Mouse (Mus musculus) intestine, postnatal 0 days (tissue): ENCODE data around the gene Emp1. TPM values are rescaled to one million over a fixed set of nuclear protein-coding genes. Genes with fewer than 3 reads are reported as not detected.

Source experiments
- ATAC-seq: fragments of 200-750 bp; cut with Nextera tagmentation; 2 replicates; pipeline ENCODE4 v1.8.0; 2017; ENCODE audit warnings: mild to moderate bottlenecking, moderate TSS enrichment, moderate library complexity
- H3K27ac ChIP-seq: fragments of 300-500 bp; sonication (generic); 2 replicates; pipeline ENCODE4 v1.5.1; 2014; ENCODE audit warnings: mild to moderate bottlenecking, low read depth, low read length, moderate library complexity
- H3K27me3 ChIP-seq: fragments of 300-500 bp; sonication (generic); replicated peaks from 2 replicates; pipeline ENCODE4 v1.6.1; 2014; ENCODE audit warnings: low read length, mixed read lengths; ENCODE audit not compliant: control insufficient read depth, insufficient read depth
- H3K36me3 ChIP-seq: fragments of 300-500 bp; sonication (generic); 2 replicates; pipeline ENCODE4 v1.6.1; 2014; ENCODE audit warnings: mild to moderate bottlenecking, moderate library complexity; ENCODE audit not compliant: control insufficient read depth, insufficient read depth
- H3K4me1 ChIP-seq: fragments of 300-500 bp; sonication (generic); replicated peaks from 2 replicates; pipeline ENCODE4 v1.6.1; 2014; ENCODE audit warnings: antibody characterized with exemption, low read length, mixed read lengths; ENCODE audit not compliant: control insufficient read depth, insufficient read depth
- H3K4me2 ChIP-seq: fragments of 300-500 bp; sonication (generic); replicated peaks from 2 replicates; pipeline ENCODE4 v1.6.1; 2014; ENCODE audit warnings: low read depth, mild to moderate bottlenecking, moderate library complexity
- H3K4me3 ChIP-seq: fragments of 300-500 bp; sonication (generic); 2 replicates; pipeline ENCODE4 v1.5.1; 2014; ENCODE audit warnings: low read depth, low read length
- H3K9ac ChIP-seq: fragments of 300-500 bp; sonication (generic); 2 replicates; pipeline ENCODE4 v1.6.1; 2014; ENCODE audit warnings: mild to moderate bottlenecking, low read depth, low read length
- H3K9me3 ChIP-seq: fragments of 300-500 bp; sonication (generic); 2 replicates; pipeline ENCODE4 v1.6.1; 2016; ENCODE audit warnings: mixed run types; ENCODE audit not compliant: control insufficient read depth
- CTCF ChIP-seq: sonication (generic); IDR thresholded peaks from 2 replicates; pipeline ENCODE4 v1.5.1; 2016; ENCODE audit warnings: low read depth, mild to moderate bottlenecking, control low read depth, antibody characterized with exemption, moderate library complexity
- WGBS: fragments of 180-500 bp; shearing (Covaris S2); extraction: QIAGEN DNeasy Blood & Tissue Kit; methylation state at CpG from one replicate; pipeline ENCODE4 v1.1.7; 2014; 5-methylcytosine and 5-hydroxymethylcytosine counted together
- polyA plus RNA-seq: library from polyadenylated mRNA; unstranded; fragments of >200 nt; fragmentation: Nextera tagmentation; extraction: Ambion mirVana; gene quantifications from 2 replicates; pipeline ENCODE4 v1.2.1, GENCODE M21; 2015

Emp1 gene
- polyA plus RNA-seq, 1 experiment from 2014 or later, result 42.8 TPM

DNA sequence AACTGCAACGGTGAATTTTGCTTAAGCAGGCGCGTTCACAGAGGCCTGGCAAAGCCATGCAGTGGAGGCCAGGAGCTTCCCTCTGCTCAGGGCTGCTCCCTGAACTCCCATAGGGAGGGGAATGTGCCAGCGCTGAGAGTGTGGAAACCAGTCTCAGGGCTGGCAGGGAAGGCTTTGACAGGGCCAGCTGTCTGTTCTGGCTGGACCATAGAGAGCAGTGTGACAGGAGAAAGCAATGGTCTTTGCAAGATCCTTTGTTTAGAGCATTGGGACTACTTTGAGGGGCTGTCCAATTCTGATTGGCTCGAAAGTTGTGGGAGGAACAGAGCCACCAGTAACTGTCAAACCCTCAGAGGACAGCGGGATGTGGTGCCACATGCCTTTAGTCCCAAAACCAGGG, 5.9 kb downstream of the Emp1 start:
- 0 out of 2 replicates have a peak overlapping the region, but pooled peaks have one; percentile 13 for H3K9ac ChIP-seq
- 67% methylated on average over 6 of the region's 6 CpGs for whole genome bisulfite sequencing
- no peak overlapping the region for H3K4me2 ChIP-seq
- H3K4me3 ChIP-seq, result no peak overlapping the region
- no peak overlapping the region for H3K27ac ChIP-seq
- no peak for ATAC-seq
- TF ChIP-seq CTCF, result no peak
- no peaks in the 10 kb centered on the region for H3K9me3 ChIP-seq
- H3K27me3 ChIP-seq, result no peaks in the 10 kb centered on the region
- peaks cover 17% of the 10 kb centered on the region; the same call in 1 of the 2 replicates for H3K4me1 ChIP-seq
- peaks cover 8% of the 10 kb centered on the region; the same call in 1 of the 2 replicates for H3K36me3 ChIP-seq

DNA sequence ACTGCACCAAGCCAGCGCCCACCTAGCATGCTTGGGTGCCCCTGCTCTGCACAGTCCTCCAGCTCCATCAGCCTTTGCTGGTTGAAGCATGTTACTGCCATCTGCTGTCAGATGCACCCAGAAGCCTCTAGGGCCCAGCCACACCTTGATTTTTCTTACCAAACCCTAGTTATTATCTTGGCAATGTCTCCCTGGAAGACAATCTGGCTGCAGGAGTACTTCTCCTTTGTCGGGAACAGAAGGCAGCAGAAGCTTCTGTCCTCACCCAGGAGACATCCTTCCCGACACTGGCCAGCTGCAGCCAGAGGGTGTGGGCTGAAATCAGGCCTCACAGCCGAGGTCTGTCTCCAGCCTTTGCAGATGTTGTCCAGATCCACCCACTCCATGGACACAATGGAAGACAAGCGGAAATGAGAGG, 7.2 kb downstream of the Emp1 start:
- H3K36me3 ChIP-seq, result peaks cover 8% of the 10 kb centered on the region; the same call in 1 of the 2 replicates
- no peak for ATAC-seq
- H3K27me3 ChIP-seq, result no peaks in the 10 kb centered on the region
- H3K4me3 ChIP-seq, result no peak overlapping the region
- 29% methylated on average over 5 of the region's 5 CpGs for WGBS
- TF ChIP-seq CTCF, result peak; percentile 73
- peaks cover 17% of the 10 kb centered on the region; the same call in 1 of the 2 replicates for H3K4me1 ChIP-seq
- H3K4me2 ChIP-seq, result no peak overlapping the region
- H3K27ac ChIP-seq, result peak overlapping the region; percentile 15
- H3K9ac ChIP-seq, result no peak overlapping the region
- H3K9me3 ChIP-seq, result no peaks in the 10 kb centered on the region

DNA sequence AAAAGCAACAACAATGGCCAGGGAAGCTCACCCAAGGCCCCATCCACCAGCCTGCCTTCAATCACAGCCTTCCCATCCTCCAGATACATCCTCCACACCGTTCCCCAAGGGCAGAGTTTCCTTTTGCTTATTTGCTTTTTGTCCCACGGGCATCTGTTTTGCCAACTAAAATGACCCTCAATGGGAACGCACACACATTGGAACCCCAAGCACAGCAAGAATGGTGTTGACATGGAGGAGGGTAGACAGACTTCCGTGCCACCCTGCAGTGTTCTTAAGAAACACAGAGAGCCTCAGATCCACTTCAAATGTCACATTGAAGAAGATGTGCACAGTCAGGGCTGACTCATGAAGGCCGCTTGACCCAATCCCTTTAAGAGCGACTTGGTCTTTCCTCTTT, 8.6 kb downstream of the Emp1 start:
- no peak for ATAC-seq
- Histone ChIP-seq H3K27me3 (no peaks in the 10 kb centered on the region), H3K4me3 (no peak overlapping the region), H3K27ac (no peak overlapping the region), H3K9me3 (no peaks in the 10 kb centered on the region), H3K4me2 (no peak overlapping the region), H3K4me1 (peaks cover 13% of the 10 kb centered on the region; the same call in 1 of the 2 replicates), H3K9ac (no peak overlapping the region), H3K36me3 (peaks cover 8% of the 10 kb centered on the region; the same call in 1 of the 2 replicates)
- WGBS, result 89% methylated on average over 6 of the region's 6 CpGs
- TF ChIP-seq CTCF, result no peak

DNA sequence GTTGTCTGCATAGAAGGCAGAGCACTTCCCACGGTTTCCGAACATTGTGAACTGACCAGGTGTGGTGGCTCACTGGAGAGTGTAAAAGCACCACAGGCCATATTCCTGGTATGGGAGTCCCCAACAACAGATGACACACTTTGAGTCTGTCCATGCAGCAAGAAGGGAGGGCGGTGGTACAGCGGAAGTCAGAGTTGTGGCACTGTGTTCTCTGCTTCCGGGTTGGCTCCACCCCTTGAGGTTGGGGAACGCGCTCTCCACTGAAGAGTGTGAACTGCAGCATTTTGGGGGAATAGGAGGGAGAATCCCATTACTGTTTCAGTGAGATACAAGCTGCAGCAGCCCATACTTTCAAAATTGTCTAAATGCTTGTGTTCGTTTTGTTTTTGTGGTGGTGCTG, 11.0 kb downstream of the Emp1 start:
- TF ChIP-seq CTCF, result no peak
- Histone ChIP-seq H3K9me3 (no peaks in the 10 kb centered on the region), H3K9ac (no peak overlapping the region), H3K36me3 (peaks cover 3% of the 10 kb centered on the region; the same call in 1 of the 2 replicates), H3K4me3 (no peak overlapping the region), H3K27me3 (no peaks in the 10 kb centered on the region), H3K27ac (no peak overlapping the region), H3K4me1 (peaks cover 9% of the 10 kb centered on the region; the same call in 1 of the 2 replicates), H3K4me2 (no peak overlapping the region)
- no peak for ATAC-seq
- 87% methylated on average over 8 of the region's 8 CpGs for WGBS

DNA sequence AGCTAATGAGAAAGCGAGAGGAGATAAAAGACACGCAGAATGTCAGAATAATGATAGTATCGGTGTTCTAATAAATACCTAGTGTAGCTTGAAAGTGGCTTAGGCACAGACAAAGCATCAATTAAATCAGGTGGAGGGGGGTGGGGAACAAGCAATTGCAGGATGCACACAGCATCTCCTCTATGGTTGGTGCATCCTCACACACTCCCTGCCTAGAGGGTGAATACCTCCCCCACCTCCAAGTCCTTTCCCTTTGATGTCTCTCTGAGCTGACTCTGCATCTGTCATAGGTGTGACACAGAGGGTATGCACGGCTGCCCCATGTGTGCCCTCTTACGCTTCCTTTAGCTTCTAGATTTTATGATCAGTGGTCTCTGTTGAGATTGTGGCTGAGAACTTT, 13.5 kb downstream of the Emp1 start:
- Histone ChIP-seq H3K4me2 (no peak overlapping the region), H3K4me3 (no peak overlapping the region), H3K36me3 (peaks cover 23% of the 10 kb centered on the region), H3K9me3 (no peaks in the 10 kb centered on the region), H3K4me1 (no peaks in the 10 kb centered on the region), H3K27me3 (no peaks in the 10 kb centered on the region), H3K9ac (no peak overlapping the region), H3K27ac (no peak overlapping the region)
- no peak for TF ChIP-seq CTCF
- ATAC-seq, result no peak
- WGBS, result 63% methylated on average over 5 of the region's 5 CpGs

DNA sequence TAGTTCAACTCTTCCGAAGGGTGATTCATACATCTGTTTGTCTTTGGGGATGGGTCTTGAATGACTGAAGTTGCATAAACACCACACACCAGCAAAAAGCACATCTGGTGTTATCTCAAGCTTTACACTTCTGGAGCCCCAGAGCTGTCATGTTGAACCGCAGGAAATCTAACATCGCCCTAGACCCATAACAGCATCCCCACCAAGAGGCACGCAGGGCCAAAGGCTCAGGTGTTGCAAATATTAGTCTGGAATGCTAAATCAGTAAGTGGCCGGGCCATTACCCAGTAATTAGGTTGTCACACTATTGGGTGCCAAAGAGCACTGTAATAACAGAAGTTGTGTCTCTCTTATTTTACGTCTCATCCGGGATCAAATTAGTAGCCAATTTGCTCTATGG, 13.9 kb downstream of the Emp1 start:
- no peaks in the 10 kb centered on the region for H3K27me3 ChIP-seq
- 50% methylated on average over 7 of the region's 7 CpGs for WGBS
- peaks cover 27% of the 10 kb centered on the region for H3K36me3 ChIP-seq
- H3K9me3 ChIP-seq, result no peaks in the 10 kb centered on the region
- H3K4me2 ChIP-seq, result no peak overlapping the region
- no peak for ATAC-seq
- no peaks in the 10 kb centered on the region for H3K4me1 ChIP-seq
- H3K4me3 ChIP-seq, result no peak overlapping the region
- no peak overlapping the region for H3K9ac ChIP-seq
- TF ChIP-seq CTCF, result no peak
- no peak overlapping the region for H3K27ac ChIP-seq
